Mouse (Mus musculus) liver, embryonic 14.5 days (tissue): ENCODE data around the gene Il1r1. TPM values are rescaled to one million over a fixed set of nuclear protein-coding genes. Genes with fewer than 3 reads are reported as not detected.

Source experiments
- ATAC-seq: fragments of 200-750 bp; cut with Nextera tagmentation; 2 replicates; pipeline ENCODE4 v1.8.0; 2017; ENCODE audit warnings: moderate number of reproducible peaks, mild to moderate bottlenecking, moderate library complexity; ENCODE audit not compliant: insufficient read depth
- DNase-seq, 3 experiments: peaks; one replicate each; pipeline ENCODE4 v3.0.0-alpha.2; 2012 to 2013; ENCODE audit warnings: low read depth in 3 of 3, low spot score in 3 of 3
- H3K27ac ChIP-seq: fragments of 300-500 bp; sonication (generic); 2 replicates; pipeline ENCODE4 v1.5.1; 2014; ENCODE audit warnings: moderate library complexity, mild to moderate bottlenecking, control low read depth, inconsistent platforms
- H3K27me3 ChIP-seq: fragments of 300-500 bp; sonication (generic); 2 replicates; pipeline ENCODE4 v1.6.1; 2014; ENCODE audit warnings: mild to moderate bottlenecking, low read length, moderate library complexity; ENCODE audit not compliant: control insufficient read depth, insufficient read depth
- H3K36me3 ChIP-seq: fragments of 300-500 bp; sonication (generic); replicated peaks from 2 replicates; pipeline ENCODE4 v1.6.1; 2014; ENCODE audit warnings: low read depth; ENCODE audit not compliant: control insufficient read depth, insufficient read depth
- H3K4me1 ChIP-seq, 2 experiments: fragments of 200-500 bp in 1 of 2; fragments of 300-500 bp in 1 of 2; sonication (generic) in 1 of 2; replicated peaks; 2 replicates each; pipeline ENCODE4 v1.6.1; 2012 to 2014; ENCODE audit warnings: antibody characterized with exemption in 1 of 2, inconsistent platforms in 1 of 2, low read length in 1 of 2; ENCODE audit not compliant: control insufficient read depth in 2 of 2, insufficient read depth in 2 of 2
- H3K4me2 ChIP-seq: fragments of 300-500 bp; sonication (generic); 2 replicates; pipeline ENCODE4 v1.6.1; 2014; ENCODE audit warnings: low read depth, mild to moderate bottlenecking, control low read depth, moderate library complexity
- H3K4me3 ChIP-seq, 2 experiments: fragments of 200-500 bp in 1 of 2; fragments of 300-500 bp in 1 of 2; sonication (generic) in 1 of 2; 2 replicates each; pipeline ENCODE4 v1.5.1; 2012 to 2014; ENCODE audit warnings: low read depth in 2 of 2, low read length in 2 of 2, mild to moderate bottlenecking in 2 of 2, control low read depth in 1 of 2, inconsistent platforms in 1 of 2, moderate library complexity in 1 of 2; ENCODE audit not compliant: insufficient read depth in 1 of 2
- H3K9ac ChIP-seq: fragments of 300-500 bp; sonication (generic); replicated peaks from 2 replicates; pipeline ENCODE4 v1.6.1; 2014; ENCODE audit warnings: mild to moderate bottlenecking, control low read depth, moderate library complexity
- H3K9me3 ChIP-seq: fragments of 300-500 bp; sonication (generic); 2 replicates; pipeline ENCODE4 v1.6.1; 2016; ENCODE audit warnings: low read length, mixed read lengths; ENCODE audit not compliant: control insufficient read depth
- CTCF ChIP-seq: IDR thresholded peaks from 2 replicates; pipeline ENCODE4 v1.5.1; 2016; ENCODE audit warnings: antibody characterized with exemption, low read depth, control low read depth
- EP300 ChIP-seq: IDR thresholded peaks from 2 replicates; pipeline ENCODE4 v1.6.1; 2016; ENCODE audit warnings: antibody characterized with exemption, low read depth
- WGBS: fragments of 180-500 bp; shearing (Covaris S2); extraction: QIAGEN DNeasy Blood & Tissue Kit; methylation state at CpG from one replicate; pipeline ENCODE4 v1.1.7; 2014; ENCODE audit not compliant: insufficient replicate concordance; 5-methylcytosine and 5-hydroxymethylcytosine counted together
- polyA plus RNA-seq, 2 experiments: library from polyadenylated mRNA; depleted of rRNA in 1 of 2; stranded (reverse) in 1 of 2; unstranded in 1 of 2; fragments of >200 nt; fragmentation: Nextera tagmentation in 1 of 2; extraction: Ambion mirVana in 1 of 2; gene quantifications; 2 replicates each; pipeline versions ENCODE4 v1.2.1 to v1.2.3; 2012 to 2014

Gene Il1r1
- polyA plus RNA-seq, 2 experiments = 2.9 to 9.9 TPM

- DNase-seq = no peak
- Histone ChIP-seq H3K27me3 (no peaks in the 10 kb centered on the region), H3K9me3 (no peaks in the 10 kb centered on the region), H3K4me3 (no peak overlapping the region), H3K4me1 (peaks cover 7 to 27% of the 10 kb centered on the region in 2 experiments; a peak in 3 of 4 replicates), H3K36me3 (no peaks in the 10 kb centered on the region), H3K27ac (no peak overlapping the region), H3K4me2 (no peak overlapping the region), H3K9ac (no peak overlapping the region)
- 62% methylated on average over 4 of the region's 4 CpGs for WGBS
- TF ChIP-seq CTCF = no peak
- no peak for TF ChIP-seq EP300
- no peak for ATAC-seq
Observed at GRCm38 (mm10) chr1:40355431-40355843, 130.6 kb downstream of the Il1r1 start.

GRCm38 (mm10) chr1:40355904-40356521, 131.1 kb downstream of the Il1r1 start:
- H3K27ac ChIP-seq = no peak overlapping the region
- ATAC-seq (peak; percentile 39; the same call in 1 of the 2 replicates), DNase-seq (peak in 1 of 3 experiments; percentile 23)
- TF ChIP-seq CTCF (no peak), EP300 (no peak)
- H3K9me3 ChIP-seq = no peaks in the 10 kb centered on the region
- H3K27me3 ChIP-seq = no peaks in the 10 kb centered on the region
- no peak overlapping the region for H3K4me2 ChIP-seq
- H3K4me1 ChIP-seq = peaks cover 7 to 27% of the 10 kb centered on the region in 2 experiments; a peak in 3 of 4 replicates
- WGBS = 14% methylated on average over 10 of the region's 10 CpGs
- H3K36me3 ChIP-seq = no peaks in the 10 kb centered on the region
- H3K9ac ChIP-seq = no peak overlapping the region
- H3K4me3 ChIP-seq = no peak overlapping the region

GRCm38 (mm10) chr1:40357921-40358320, 133.0 kb downstream of the Il1r1 start:
- H3K4me3 ChIP-seq = no peak overlapping the region
- DNase-seq = no peak
- ATAC-seq = no peak
- H3K9ac ChIP-seq = no peak overlapping the region
- no peak overlapping the region for H3K4me2 ChIP-seq
- H3K9me3 ChIP-seq = no peaks in the 10 kb centered on the region
- peaks cover 3 to 17% of the 10 kb centered on the region in 2 experiments; a peak in 2 of 4 replicates for H3K4me1 ChIP-seq
- H3K27ac ChIP-seq = no peak overlapping the region
- TF ChIP-seq EP300 (no peak), CTCF (no peak)
- WGBS = 44% methylated on average over 2 of the region's 2 CpGs
- no peaks in the 10 kb centered on the region for H3K36me3 ChIP-seq
- H3K27me3 ChIP-seq = no peaks in the 10 kb centered on the region

GRCm38 (mm10) chr1:40358351-40358750, 133.5 kb downstream of the Il1r1 start:
- Histone ChIP-seq H3K27ac (no peak overlapping the region), H3K4me1 (peaks cover 3 to 14% of the 10 kb centered on the region in 2 experiments; a peak in 2 of 4 replicates), H3K36me3 (no peaks in the 10 kb centered on the region), H3K4me3 (no peak overlapping the region), H3K27me3 (no peaks in the 10 kb centered on the region), H3K9ac (no peak overlapping the region), H3K4me2 (no peak overlapping the region), H3K9me3 (no peaks in the 10 kb centered on the region)
- 73% methylated on average over 2 of the region's 2 CpGs for WGBS
- DNase-seq (no peak), ATAC-seq (no peak)
- TF ChIP-seq CTCF (no peak), EP300 (no peak)

- ATAC-seq (peak; percentile 15; the same call in 1 of the 2 replicates), DNase-seq (peak; percentile 30 to 55 (median 49))
- Histone ChIP-seq H3K4me1 (peaks cover 3 to 14% of the 10 kb centered on the region in 2 experiments; a peak in 2 of 4 replicates), H3K9ac (no peak overlapping the region), H3K4me3 (no peak overlapping the region), H3K4me2 (no peak overlapping the region), H3K27ac (no peak overlapping the region), H3K9me3 (no peaks in the 10 kb centered on the region), H3K36me3 (no peaks in the 10 kb centered on the region), H3K27me3 (no peaks in the 10 kb centered on the region)
- TF ChIP-seq EP300 = no peak
- no peak for TF ChIP-seq CTCF
- WGBS = 21% methylated on average over 4 of the region's 4 CpGs
Observed at GRCm38 (mm10) chr1:40358771-40359181, 133.9 kb downstream of the Il1r1 start.
